Mouse (Mus musculus) frontal cortex, adult (tissue): ENCODE measurements around the gene Gm20388.

ENCODE experiments used
- ATAC-seq: cut with Nextera tagmentation; 2 replicates; pipeline ENCODE4 v1.9.2; 2017; ENCODE audit warnings: mild to moderate bottlenecking, moderate library complexity, mixed read lengths; ENCODE audit not compliant: low TSS enrichment

Gm20388 gene

DNA sequence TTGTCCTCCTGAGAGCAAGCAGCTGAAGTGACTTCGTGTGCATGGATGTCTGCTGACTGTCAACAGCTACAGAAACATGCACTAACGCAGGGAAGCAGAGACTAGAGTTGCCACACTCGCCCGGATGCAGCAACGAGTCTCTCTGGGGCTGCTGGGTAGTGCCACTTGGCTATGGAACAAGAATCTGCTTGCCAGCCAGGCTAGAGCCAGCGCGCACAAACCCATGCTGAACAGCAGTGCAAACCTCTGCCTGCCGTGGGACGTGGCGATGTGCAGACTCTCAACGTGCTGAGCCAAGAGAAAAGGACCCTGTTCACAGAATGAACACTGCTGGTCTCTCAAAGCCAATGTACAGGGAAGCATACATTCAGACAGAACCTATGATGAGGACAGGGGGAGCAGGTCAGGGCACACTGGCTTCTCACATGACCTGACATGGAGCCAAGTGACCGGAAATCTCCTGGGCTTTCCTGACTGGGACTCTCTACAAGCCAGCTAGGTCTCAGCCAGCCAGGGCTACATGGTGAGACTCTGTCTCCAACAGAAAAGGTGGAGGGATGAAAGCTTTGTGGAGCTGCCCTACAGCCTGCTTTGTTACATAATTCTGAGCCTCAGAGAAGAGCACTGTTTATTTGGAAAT lies 1901.4 kb downstream of the Gm20388 start:
- ATAC-seq, result peak; percentile 55

DNA sequence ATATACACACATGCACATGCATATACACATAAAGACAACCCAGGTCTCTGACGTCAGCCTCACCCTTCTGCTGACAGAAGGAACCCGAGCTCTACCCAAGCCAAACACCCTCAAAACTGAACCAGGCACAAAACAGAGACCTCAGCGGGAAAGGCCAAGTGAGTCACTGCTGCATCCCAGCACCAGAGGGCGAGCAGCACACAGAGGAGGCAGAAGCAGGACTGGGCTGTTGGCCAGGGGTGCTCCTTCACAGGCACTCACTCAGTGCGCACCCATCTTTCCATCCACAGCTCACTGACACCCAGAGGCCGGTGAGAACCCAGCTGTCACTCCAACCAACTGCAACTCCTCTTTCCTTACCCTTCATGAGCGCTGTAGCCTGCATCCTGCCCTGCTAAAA lies 1907.6 kb downstream of the Gm20388 start:
- ATAC-seq, result peak; percentile 81

DNA sequence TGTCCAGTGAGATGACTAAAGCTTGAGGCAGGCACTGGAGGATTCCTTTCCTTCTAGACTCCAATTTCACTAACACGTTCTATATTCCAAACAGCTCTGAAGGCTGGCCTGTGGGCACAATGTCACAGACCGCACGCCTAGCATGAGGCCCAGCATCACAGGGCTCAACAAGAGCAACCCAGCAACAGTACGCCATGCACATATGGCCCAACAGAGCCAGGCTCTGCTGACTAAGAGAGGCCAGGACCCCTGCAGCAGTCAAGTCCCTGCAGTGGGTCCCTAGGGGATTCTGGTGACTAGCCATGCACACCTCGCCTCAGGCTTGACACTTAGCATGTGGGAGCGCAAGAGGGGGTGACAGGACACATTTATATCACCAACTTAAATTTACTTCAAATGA lies 1910.2 kb downstream of the Gm20388 start:
- no peak for ATAC-seq

DNA sequence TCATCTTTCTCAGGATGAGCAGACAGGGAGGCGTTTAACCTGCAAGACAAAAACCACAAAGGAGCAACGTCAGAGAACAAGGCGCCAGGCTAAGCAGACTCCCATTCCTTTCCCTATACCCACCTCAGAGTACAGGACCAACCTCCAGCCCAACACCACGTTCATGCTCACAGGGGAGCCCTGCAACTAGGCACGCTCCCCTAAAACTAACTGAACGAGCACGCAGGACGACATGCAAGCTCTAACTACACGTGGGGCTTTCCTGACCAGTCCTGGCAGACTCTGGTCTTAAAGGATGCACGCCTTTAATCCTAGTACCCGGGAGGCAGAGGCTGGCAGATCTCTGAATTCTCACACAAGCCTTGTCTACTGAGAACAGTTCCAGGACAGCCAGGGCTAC lies 1910.7 kb downstream of the Gm20388 start:
- no peak for ATAC-seq

DNA sequence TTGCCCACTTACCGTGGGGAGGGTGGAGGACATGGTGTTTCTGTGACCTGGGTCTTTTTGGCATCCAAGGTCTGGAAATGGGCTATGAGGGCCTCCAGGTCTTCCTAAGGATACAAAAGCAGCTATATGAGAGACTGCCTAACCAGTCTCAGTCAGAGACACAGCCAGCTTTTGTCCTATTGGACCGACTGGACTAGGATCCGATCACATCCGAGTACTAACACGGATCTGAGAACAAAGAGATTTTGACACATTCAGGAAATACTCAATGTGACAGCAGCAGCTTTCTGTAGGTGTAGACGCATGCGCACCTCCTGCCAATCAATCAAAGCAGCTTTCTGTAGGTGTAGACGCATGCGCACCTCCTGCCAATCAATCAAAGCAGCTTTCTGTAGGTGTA lies 1911.1 kb downstream of the Gm20388 start:
- ATAC-seq, result no peak

DNA sequence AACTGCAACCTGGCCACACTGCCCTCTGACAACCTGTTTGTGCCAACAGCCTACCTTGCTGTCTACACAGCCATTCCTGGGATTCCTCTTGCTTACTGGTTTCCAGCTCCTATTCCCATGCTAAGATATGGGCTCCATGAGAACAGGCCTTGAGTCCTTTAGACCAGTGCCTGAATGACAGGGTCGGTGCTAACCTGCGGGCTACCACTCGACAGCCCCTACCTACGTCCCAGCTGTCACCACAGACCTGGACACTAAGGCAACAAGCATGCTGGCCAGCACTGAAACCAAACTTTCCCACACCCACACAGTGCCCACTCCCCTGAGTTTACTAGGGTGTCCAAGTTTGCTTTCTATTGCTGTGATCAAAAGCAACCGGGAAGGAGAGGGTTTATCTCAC lies 1917.1 kb downstream of the Gm20388 start:
- no peak for ATAC-seq

DNA sequence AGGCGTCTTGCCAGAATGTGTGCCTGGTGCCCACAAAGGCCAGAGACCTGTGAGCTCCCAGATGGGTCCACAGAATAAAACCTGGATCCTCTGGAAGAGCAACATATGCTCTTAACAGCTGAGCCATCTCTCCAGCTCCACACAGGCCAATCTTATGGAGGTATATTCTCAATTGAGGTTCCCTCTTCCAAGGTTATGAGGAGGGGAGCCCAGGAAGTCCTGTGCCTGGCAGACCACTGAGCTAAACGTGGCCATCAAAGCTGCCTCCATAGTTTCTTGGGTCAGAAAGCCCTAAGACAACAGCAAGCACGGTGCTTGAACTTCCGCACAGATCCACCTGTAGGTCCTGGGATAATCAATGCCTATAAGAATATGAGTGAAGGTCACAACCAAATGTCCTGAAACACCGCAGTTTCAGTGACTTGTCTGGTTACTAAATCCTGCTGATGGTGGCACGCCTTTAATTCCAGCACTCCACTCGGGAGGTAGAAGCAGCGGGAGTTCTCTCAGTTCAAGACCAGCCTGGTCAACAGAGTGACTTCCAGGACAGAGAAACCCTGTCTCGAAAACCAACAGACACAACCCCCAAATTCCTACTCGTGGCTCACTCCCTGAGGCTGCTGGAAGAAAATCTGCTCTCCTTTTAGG lies 1917.9 kb downstream of the Gm20388 start:
- no peak for ATAC-seq

DNA sequence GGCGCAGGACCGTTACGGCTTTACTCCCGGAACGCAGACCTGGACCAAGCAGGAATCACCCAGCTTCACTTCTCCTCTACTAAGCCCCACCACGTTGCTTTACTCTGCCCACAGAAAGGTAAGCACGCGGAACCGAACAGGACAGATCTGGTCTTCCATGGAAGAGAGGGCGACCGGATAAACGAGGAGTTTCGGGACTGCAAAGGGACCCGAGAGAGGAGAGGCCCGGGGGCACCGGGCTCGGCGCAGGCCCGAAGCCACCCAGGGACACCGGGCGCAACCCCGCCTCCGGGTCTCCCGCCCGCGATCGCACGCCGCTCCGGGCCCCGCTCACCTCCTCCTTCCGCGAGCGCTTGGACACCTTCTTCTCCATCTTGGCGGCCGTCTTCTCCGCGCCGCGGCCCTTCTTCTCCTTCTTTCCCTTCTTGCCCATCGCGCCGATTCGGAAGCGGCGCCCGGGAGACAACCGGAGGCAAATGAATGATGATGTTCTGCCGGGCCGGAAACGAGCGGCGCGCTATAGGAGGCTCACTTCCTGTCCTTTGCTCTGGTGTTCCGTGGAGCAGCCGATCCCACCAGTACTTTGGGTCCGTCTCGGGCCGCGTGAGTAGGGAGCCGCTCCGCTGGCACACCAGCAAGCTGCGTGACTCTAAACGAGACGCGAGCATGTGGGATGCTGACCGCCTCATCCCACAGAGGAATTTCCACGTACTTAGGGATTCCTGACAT lies 1918.6 kb downstream of the Gm20388 start, which contains the start of gene Klhdc4:
Klhdc4 (minus strand) TSS at position 522 of the 729 bp plus-strand sequence.
- ATAC-seq, result peak; percentile 96

DNA sequence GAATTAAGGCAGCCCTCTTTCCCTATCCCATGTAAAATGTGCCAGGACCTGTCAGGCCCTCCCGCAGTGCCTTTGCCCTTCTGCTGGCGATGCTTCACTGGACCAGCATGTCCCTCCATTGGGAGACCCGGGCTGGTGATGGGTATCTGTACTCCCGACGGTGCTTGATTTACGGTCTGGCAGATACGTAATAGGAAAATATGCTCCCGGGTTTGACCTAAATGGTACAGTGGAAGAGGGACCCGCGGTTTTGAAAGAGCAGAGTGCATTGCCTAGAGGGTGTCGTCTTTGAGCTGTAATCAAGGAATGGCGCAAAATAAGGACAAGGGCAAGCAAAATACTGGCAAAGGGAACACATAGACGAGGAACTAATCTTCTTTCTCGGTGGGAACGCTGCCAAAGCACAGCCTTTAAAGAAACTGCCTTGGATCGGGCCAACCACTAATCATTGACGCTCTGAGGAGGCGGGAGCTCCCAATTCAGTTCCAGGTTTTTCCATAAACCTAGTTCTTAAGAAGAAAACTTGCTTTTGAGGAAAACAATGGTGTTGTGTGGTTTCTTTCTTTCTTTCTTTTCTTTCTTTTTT lies 1919.2 kb downstream of the Gm20388 start:
- ATAC-seq, result peak; percentile 83

DNA sequence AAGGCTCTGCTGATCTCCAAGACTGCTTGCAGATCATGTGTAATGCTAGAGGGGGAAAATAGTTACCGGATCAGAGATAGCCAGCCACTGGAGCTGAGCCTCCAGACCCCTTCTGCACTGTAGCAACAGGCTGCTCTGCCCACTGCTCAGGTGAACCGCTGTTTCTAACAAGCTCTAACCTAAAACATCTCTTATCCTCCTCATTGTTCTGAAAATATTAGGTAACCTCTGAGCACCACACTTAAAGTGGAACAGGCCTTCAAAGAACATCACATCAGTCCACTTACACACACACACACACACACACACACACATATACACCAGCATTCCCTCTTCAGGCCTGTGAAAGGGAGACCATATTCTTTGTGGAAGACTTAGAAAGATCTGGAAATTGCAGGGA lies 1921.4 kb downstream of the Gm20388 start:
- no peak for ATAC-seq

DNA sequence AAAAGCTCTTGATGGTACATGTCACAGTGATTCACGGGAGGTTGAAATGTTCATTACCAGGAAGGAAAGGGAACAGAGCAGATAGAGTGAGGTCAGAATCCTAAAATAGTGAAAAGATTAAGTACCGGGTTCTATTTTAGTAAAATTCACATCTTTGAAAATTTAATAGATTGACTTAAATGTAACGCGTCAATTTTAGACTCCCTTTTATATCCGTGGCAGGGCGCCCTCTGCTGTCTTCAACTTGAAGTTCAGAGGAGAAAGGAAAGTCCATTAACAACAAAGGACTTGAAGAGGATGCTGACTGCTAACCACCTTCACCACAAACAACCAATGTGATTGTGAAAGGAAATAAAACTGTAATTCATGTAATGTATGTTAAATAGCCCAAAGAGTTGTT lies 1921.9 kb downstream of the Gm20388 start:
- no peak for ATAC-seq

DNA sequence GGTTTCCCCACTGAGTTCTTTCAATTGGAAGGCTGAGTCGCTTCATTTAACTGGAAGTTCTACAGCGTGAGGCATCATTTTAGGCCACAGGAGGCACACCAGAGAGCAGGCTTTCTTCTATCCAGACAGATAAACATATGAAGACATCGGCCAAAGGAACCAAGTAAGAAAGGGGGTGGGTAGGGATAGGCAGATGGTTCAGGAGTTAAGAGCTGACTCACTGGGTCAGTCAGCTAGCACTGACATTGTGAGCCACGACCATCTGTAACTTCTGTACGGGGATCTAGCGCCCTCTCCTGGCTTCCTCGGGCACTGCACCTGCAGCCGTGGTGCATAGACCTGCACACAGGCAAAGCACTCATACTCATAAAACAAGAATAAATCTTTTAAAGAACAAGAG lies 1930.6 kb downstream of the Gm20388 start:
- peak; percentile 52; the same call in 1 of the 2 replicates for ATAC-seq

DNA sequence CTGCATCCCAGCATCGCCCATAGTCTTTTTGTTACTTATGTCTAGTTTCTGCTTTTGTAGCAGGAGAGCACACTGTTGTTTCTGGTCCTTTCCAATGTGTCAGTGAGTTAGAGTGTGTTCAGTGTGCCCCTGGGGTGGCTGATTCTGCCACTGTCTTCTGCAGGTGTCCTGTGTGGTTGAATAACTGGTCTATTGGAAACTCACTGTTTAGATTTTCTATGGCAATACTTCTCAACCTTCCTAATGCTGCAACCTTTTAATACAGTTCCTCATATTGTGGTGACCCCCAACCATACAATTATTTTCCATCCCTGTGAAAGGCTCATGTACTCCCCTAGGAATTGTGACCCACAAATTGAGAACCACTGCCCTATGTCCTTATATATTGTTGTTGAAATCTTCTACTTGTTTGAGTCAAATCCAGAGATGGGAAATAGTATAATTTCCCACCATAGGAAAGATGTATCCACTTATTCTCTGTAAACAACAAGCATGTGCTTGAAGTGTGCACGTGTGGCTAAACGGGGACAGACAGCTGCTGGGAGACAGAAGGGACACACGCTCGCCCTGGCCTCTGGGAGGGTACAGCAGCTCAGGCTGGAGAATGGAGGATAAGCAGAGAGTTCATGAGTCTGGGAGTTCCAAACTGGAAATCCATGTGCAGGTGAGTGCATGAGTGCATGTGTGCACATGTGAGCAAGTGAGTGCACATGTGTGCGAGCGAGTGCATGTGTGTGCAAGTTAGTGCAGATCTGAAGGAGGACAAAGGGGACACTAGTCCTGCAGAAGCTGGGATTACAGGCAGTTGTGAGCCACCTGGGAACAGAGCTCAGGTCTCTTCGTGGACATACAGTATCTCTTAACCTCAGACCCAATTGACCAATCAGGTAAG lies 1931.7 kb downstream of the Gm20388 start:
- no peak for ATAC-seq

DNA sequence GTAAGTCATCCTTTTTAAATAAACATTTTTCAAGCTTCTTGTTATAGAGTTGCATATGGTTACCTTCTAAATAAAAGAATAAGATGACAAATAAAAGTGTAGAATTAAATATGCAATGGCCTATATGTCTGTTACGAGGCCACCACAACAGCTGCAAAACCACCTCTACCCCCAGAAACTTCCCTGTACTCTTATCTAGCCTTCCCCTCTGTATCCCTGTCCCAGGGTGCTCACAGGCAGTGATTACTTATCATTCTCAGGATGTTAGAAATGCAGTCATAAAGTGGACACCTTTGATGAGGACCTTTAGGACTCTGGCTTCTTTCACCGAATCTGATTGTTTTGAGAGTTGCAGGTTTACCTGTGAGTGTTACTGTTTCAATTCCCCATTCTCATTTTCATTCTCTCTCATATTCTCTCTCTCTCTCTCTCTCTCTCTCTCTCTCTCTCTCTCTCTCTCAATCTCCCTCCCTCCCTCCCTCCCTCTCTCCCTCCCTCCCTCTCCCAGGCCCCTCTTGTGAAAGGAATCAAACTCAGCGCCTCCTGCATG lies 1932.6 kb downstream of the Gm20388 start:
- ATAC-seq, result no peak

DNA sequence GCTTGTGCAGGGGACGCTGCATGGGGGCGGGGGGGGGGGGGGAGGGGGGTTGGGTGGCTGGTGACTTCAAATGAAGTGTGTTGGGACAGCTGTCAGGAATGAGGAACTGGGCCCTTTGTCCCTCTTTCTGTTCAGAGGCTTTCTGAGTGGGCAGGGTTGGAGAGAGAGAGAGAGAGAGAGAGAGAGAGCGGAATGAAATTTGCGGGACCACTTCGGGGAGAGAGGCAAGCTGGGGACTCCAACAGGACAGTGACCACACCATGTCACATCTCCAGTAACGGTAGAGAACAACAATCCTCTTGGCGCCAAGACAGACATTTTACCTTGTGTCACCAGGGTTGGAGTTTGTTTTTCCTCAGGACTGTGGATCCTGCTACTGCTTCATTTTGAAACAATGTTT lies 1934.1 kb downstream of the Gm20388 start:
- ATAC-seq, result no peak

DNA sequence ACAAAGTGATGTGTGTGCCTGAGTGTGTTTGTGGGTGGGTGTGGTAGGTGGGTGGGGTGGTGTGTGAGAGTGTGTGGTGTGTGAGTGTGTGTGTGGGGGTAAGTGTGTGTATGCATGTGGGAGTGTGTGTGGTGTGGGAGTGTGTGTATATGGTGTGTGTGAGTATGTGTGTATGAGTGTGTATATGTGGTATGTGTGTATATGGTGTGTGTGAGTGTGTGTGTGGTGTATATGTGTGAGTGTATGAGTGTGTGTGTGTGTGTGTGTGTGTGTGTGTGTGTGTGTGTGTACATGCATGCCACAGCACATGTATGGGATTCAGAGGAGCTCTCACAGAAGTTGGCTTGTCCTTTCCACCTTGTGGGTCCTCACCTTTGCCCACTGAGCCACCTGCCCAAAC lies 1936.2 kb downstream of the Gm20388 start:
- ATAC-seq, result no peak

DNA sequence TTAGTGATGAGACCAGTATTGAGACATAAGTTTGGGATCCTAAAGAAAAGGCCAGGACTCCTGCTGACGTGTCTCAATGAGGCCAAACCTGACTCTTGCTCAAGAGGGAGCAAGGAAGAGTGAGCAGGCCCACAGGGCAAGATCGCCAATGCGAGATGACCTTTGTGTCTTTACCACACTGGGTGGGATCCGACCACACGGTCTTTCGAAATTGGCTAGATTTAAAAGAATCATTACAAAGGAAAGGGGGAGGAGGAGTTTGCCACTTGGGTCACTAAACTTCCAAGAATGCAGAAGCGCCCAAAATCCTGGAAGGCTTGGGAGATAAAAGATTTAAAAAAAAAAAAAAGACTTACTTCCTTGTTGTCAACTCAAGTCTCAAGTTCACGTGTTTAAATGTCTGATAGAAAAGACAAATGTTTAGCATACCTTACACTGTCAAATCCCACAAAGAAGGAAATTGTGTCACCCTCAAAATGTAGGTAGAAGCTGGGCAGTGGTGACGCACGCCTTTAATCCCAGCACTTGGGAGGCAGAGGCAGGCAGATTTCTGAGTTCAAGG lies 1936.7 kb downstream of the Gm20388 start:
- no peak for ATAC-seq

DNA sequence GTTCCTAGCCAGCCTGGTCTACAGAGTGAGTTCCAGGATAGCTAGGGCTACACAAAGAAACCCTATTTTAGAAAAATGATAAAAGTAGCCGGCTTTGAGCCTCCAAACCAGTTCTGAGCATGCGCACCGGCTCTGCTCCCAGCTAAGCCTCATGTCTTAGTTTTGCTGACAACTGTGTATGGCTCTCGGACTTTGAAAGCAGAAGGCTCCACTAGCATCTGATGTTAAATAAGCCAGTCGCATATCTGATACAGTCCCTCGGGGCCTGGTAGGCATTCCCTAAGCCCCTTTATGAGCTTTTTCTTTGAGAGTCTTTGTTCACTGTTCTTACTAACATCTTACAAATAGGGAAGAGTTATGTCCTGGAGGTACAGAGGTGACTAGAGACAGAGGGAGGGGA lies 1937.3 kb downstream of the Gm20388 start:
- no peak for ATAC-seq

DNA sequence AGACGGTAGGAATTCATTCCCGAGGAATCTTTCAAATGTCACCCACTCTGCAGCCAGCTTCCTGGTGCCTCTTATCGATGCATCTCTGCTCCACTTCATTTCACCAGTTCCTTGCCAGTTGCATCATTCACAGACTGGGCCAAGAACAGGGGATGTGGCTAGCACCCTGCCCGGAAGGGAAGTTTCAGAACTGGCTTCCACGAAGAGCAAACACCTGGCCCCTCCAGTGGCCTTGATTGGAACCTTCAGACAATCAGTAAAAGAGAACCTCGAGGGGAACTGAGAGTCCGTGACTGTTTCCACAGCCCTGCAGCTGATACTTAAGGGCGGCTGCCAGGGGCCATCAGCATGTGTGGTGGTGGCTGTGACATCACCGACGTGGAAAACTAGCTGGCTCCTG lies 1937.9 kb downstream of the Gm20388 start:
- no peak for ATAC-seq

DNA sequence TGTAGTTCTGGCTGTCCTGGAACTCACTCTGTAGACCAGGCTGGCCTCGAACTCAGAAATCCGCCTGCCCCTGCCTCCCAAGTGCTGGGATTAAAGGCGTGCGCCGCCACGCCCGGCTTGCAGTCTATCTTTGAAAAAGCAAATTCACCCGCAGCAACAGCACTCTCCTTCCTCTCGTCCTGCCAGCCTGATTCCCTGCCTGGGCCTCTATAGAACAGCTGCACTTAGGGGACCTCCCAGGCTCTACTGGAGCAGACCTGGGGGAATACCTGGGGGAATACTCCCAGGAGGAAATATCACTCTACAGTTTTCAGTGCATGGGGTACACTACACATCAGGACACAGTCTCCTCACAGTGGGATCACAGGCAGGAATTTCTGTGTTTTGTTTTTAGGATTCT lies 1938.7 kb downstream of the Gm20388 start:
- no peak for ATAC-seq

DNA sequence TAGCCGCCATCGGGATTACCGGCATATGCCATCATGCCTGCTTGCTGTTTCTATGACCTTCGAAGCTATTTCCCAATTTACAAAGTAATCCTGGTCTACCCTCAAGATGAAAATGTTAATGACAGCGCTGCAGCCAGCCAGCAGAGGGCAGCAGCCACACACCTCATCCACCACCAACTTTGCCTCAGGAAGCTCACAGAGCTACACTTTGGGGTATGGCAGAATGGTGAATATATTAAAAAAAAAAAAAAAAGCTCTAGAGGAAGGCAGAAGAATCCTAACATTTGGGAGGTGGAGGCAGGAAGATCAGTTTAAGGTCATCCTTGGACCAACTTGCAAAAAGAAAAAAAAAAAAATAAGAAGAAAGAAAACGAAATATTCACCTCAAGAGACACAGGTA lies 1939.4 kb downstream of the Gm20388 start:
- 0 out of 2 replicates have a peak, but pooled peaks have one; percentile 62 for ATAC-seq
